Mouse (Mus musculus): ENCODE measurements around the gene Trpc7. TPM values are rescaled to one million over a fixed set of nuclear protein-coding genes. Genes with fewer than 3 reads are reported as not detected.

The Trpc7 gene
- polyA plus RNA-seq, 1 experiment from 2014 or later = 0.32 TPM

- Histone ChIP-seq H3K9me3 (0 out of 2 replicates have a peak, but pooled peaks cover 4% of the 10 kb centered on the region), H3K27ac (replicated peaks) (no peak overlapping the region), H3K36me3 (no peaks in the 10 kb centered on the region), H3K27me3 (peaks cover 3% of the 10 kb centered on the region; the same call in 1 of the 2 replicates), H3K9ac (replicated peaks) (no peak overlapping the region), H3K4me1 (peaks cover 25% of the 10 kb centered on the region), H3K4me3 (no peak overlapping the region), H3K4me2 (replicated peaks) (no peak overlapping the region)
- ATAC-seq (ENCODE audit: low FRiP score, low read depth) = no peak
- 88% methylated on average over 1 of the region's 1 CpGs for WGBS
Observed at GRCm38 (mm10) chr13:56782621-56783020, 113.2 kb downstream of the Trpc7 start.

- 87% methylated on average over 3 of the region's 3 CpGs for WGBS
- no peak for ATAC-seq (ENCODE audit: low FRiP score, low read depth)
- Histone ChIP-seq H3K9ac (replicated peaks) (no peak overlapping the region), H3K4me2 (replicated peaks) (no peak overlapping the region), H3K36me3 (no peaks in the 10 kb centered on the region), H3K4me3 (no peak overlapping the region), H3K9me3 (0 out of 2 replicates have a peak, but pooled peaks cover 4% of the 10 kb centered on the region), H3K27me3 (peaks cover 3% of the 10 kb centered on the region; the same call in 1 of the 2 replicates), H3K27ac (replicated peaks) (peak overlapping the region; percentile 15; the same call in 1 of the 2 replicates), H3K4me1 (peaks cover 25% of the 10 kb centered on the region)
Observed at GRCm38 (mm10) chr13:56781697-56782096, 114.1 kb downstream of the Trpc7 start.

- Histone ChIP-seq H3K36me3 (no peaks in the 10 kb centered on the region), H3K9ac (replicated peaks) (no peak overlapping the region), H3K27ac (replicated peaks) (peak overlapping the region; percentile 15), H3K4me2 (replicated peaks) (no peak overlapping the region), H3K4me3 (no peak overlapping the region), H3K27me3 (peaks cover 3% of the 10 kb centered on the region; the same call in 1 of the 2 replicates), H3K9me3 (0 out of 2 replicates have a peak, but pooled peaks cover 4% of the 10 kb centered on the region), H3K4me1 (peaks cover 25% of the 10 kb centered on the region)
- no peak for ATAC-seq (ENCODE audit: low FRiP score, low read depth)
- 54% methylated on average over 13 of the region's 13 CpGs for WGBS
Observed at GRCm38 (mm10) chr13:56780746-56781469, 114.9 kb downstream of the Trpc7 start.

- H3K9me3 ChIP-seq = no peaks in the 10 kb centered on the region
- 16% methylated on average over 5 of the region's 5 CpGs for WGBS
- H3K4me1 ChIP-seq = peaks cover 37% of the 10 kb centered on the region
- H3K4me3 ChIP-seq = no peak overlapping the region
- H3K27ac ChIP-seq (replicated peaks) = peak overlapping the region; percentile 80
- peak; percentile 88 for ATAC-seq (ENCODE audit: low FRiP score, low read depth)
- H3K27me3 ChIP-seq = no peaks in the 10 kb centered on the region; the same call in 1 of the 2 replicates
- peak overlapping the region; percentile 32 for H3K4me2 ChIP-seq (replicated peaks)
- no peaks in the 10 kb centered on the region for H3K36me3 ChIP-seq
- H3K9ac ChIP-seq (replicated peaks) = peak overlapping the region; percentile 31; the same call in 1 of the 2 replicates
Observed at GRCm38 (mm10) chr13:56774304-56774703, 121.5 kb downstream of the Trpc7 start.

GRCm38 (mm10) chr13:56773262-56773870 is 122.4 kb downstream of the Trpc7 start:
- Histone ChIP-seq H3K9me3 (no peaks in the 10 kb centered on the region), H3K27ac (replicated peaks) (peak overlapping the region; percentile 80), H3K36me3 (no peaks in the 10 kb centered on the region), H3K9ac (replicated peaks) (no peak overlapping the region), H3K4me3 (no peak overlapping the region), H3K27me3 (peaks cover 3% of the 10 kb centered on the region; the same call in 1 of the 2 replicates), H3K4me1 (peaks cover 42% of the 10 kb centered on the region), H3K4me2 (replicated peaks) (no peak overlapping the region)
- WGBS = 60% methylated on average over 14 of the region's 14 CpGs
- no peak for ATAC-seq (ENCODE audit: low FRiP score, low read depth)

GRCm38 (mm10) chr13:56772592-56772991 is 123.2 kb downstream of the Trpc7 start:
- no peak overlapping the region for H3K9ac ChIP-seq (replicated peaks)
- no peak overlapping the region for H3K4me3 ChIP-seq
- peaks cover 7% of the 10 kb centered on the region; the same call in 1 of the 2 replicates for H3K27me3 ChIP-seq
- H3K27ac ChIP-seq (replicated peaks) = no peak overlapping the region
- 49% methylated on average over 3 of the region's 3 CpGs for WGBS
- peaks cover 42% of the 10 kb centered on the region for H3K4me1 ChIP-seq
- ATAC-seq (ENCODE audit: low FRiP score, low read depth) = no peak
- H3K4me2 ChIP-seq (replicated peaks) = no peak overlapping the region
- no peaks in the 10 kb centered on the region for H3K9me3 ChIP-seq
- H3K36me3 ChIP-seq = no peaks in the 10 kb centered on the region

- Histone ChIP-seq H3K36me3 (no peaks in the 10 kb centered on the region), H3K4me2 (replicated peaks) (no peak overlapping the region), H3K4me3 (no peak overlapping the region), H3K9ac (replicated peaks) (no peak overlapping the region), H3K27ac (replicated peaks) (peak overlapping the region; percentile 73), H3K27me3 (peaks cover 7% of the 10 kb centered on the region; the same call in 1 of the 2 replicates), H3K9me3 (no peaks in the 10 kb centered on the region), H3K4me1 (peaks cover 45% of the 10 kb centered on the region)
- no peak for ATAC-seq (ENCODE audit: low FRiP score, low read depth)
- 69% methylated on average over 5 of the region's 5 CpGs for WGBS
Observed at GRCm38 (mm10) chr13:56770786-56771185, 125.0 kb downstream of the Trpc7 start.

- peaks cover 50% of the 10 kb centered on the region for H3K4me1 ChIP-seq
- no peaks in the 10 kb centered on the region for H3K9me3 ChIP-seq
- WGBS = 31% methylated on average over 1 of the region's 1 CpGs
- H3K27me3 ChIP-seq = peaks cover 9% of the 10 kb centered on the region; the same call in 1 of the 2 replicates
- peak; percentile 27; the same call in 1 of the 2 replicates for ATAC-seq (ENCODE audit: low FRiP score, low read depth)
- no peak overlapping the region for H3K4me2 ChIP-seq (replicated peaks)
- H3K36me3 ChIP-seq = no peaks in the 10 kb centered on the region
- H3K4me3 ChIP-seq = no peak overlapping the region
- H3K27ac ChIP-seq (replicated peaks) = peak overlapping the region; percentile 73
- H3K9ac ChIP-seq (replicated peaks) = no peak overlapping the region
Observed at GRCm38 (mm10) chr13:56770136-56770578, 125.6 kb downstream of the Trpc7 start.

GRCm38 (mm10) chr13:56769431-56769830 is 126.4 kb downstream of the Trpc7 start:
- Histone ChIP-seq H3K4me3 (no peak overlapping the region), H3K4me1 (peaks cover 42% of the 10 kb centered on the region), H3K4me2 (replicated peaks) (no peak overlapping the region), H3K27me3 (peaks cover 16% of the 10 kb centered on the region; the same call in 1 of the 2 replicates), H3K9ac (replicated peaks) (no peak overlapping the region), H3K9me3 (no peaks in the 10 kb centered on the region), H3K36me3 (no peaks in the 10 kb centered on the region), H3K27ac (replicated peaks) (peak overlapping the region; percentile 61)
- WGBS = 16% methylated on average over 4 of the region's 4 CpGs
- no peak for ATAC-seq (ENCODE audit: low FRiP score, low read depth)

- Histone ChIP-seq H3K27ac (replicated peaks) (no peak overlapping the region), H3K27me3 (peaks cover 28% of the 10 kb centered on the region; the same call in 1 of the 2 replicates), H3K36me3 (no peaks in the 10 kb centered on the region), H3K4me3 (no peak overlapping the region), H3K9me3 (no peaks in the 10 kb centered on the region), H3K9ac (replicated peaks) (no peak overlapping the region), H3K4me2 (replicated peaks) (no peak overlapping the region), H3K4me1 (peaks cover 38% of the 10 kb centered on the region)
- 61% methylated on average over 5 of the region's 5 CpGs for WGBS
- ATAC-seq (ENCODE audit: low FRiP score, low read depth) = no peak
Observed at GRCm38 (mm10) chr13:56766211-56766610, 129.6 kb downstream of the Trpc7 start.

- no peak overlapping the region; the same call in 1 of the 2 replicates for H3K27ac ChIP-seq (replicated peaks)
Observed at GRCm38 (mm10) chr13:56765284-56766032, 130.3 kb downstream of the Trpc7 start.

More at GRCm38 (mm10) chr13:56765284-56766032, 130.3 kb downstream of the Trpc7 start:
- Histone ChIP-seq H3K4me1 (peaks cover 34% of the 10 kb centered on the region), H3K36me3 (no peaks in the 10 kb centered on the region), H3K9ac (replicated peaks) (no peak overlapping the region), H3K9me3 (no peaks in the 10 kb centered on the region), H3K4me3 (no peak overlapping the region), H3K4me2 (replicated peaks) (no peak overlapping the region), H3K27me3 (peaks cover 28% of the 10 kb centered on the region; the same call in 1 of the 2 replicates)
- ATAC-seq (ENCODE audit: low FRiP score, low read depth) = no peak
- 59% methylated on average over 25 of the region's 25 CpGs for WGBS

Data from midbrain, embryonic 12.5 days (tissue).